Mouse (Mus musculus) gastrocnemius, postnatal 4 days (tissue): ENCODE results near the gene Ezr. TPM values are rescaled to one million over a fixed set of nuclear protein-coding genes. Genes with fewer than 3 reads are reported as not detected.
A peak's percentile ranks its signal among the peaks of the same experiment; 100 is the strongest.

Experiments used
- DNase-seq, 2 experiments: peaks; one replicate each; pipeline ENCODE4 v3.0.0; 2021 to 2022; ENCODE audit warnings: low spot score in 2 of 2, mixed read lengths in 2 of 2
- long read RNA-seq, 2 experiments: library from polyadenylated mRNA; stranded (forward); transcript quantifications; one replicate each; pipeline ENCODE4 v2.0.0; 2021
- total RNA-seq, 2 experiments: library from RNA; stranded (reverse); gene quantifications; 2 replicates each; pipeline ENCODE4 v1.2.3; 2021

Ezr gene
- 10 to 100 TPM; 14.3 to 18.9 TPM for total RNA-seq
- long read RNA-seq, experiment 1, transcript Ezr-201 (13 exons, 3,164 nt): major isoform, 23 of 36 reads
- long read RNA-seq, experiment 1, partial matches to known transcripts: 11 of 36 reads
- long read RNA-seq, experiment 1, other reads (novel, unspliced or antisense): 2 of 36 reads
- long read RNA-seq, experiment 2, transcript Ezr-201 (13 exons, 3,164 nt): major isoform, 20 of 31 reads
- long read RNA-seq, experiment 2, partial matches to known transcripts: 6 of 31 reads
- long read RNA-seq, experiment 2, other reads (novel, unspliced or antisense): 5 of 31 reads

GRCm38 (mm10) chr17:6782611-6783005 lies at the start of gene Ezr:
TSS of gene Ezr (minus strand) at chr17:6782784.
- DNase-seq: peak; percentile 68 to 88

- DNase-seq: no peak
These were observed 47.5 kb upstream of the Ezr start for GRCm38 (mm10) chr17:6830004-6830592.

GRCm38 (mm10) chr17:6828531-6829150 lies 46.1 kb upstream of the Ezr start:
- DNase-seq: no peak

- DNase-seq: peak; percentile 68 to 85
These were observed 45.3 kb upstream of the Ezr start for GRCm38 (mm10) chr17:6827740-6828461.

- DNase-seq: no peak
These were observed 44.7 kb upstream of the Ezr start for GRCm38 (mm10) chr17:6827159-6827733.

GRCm38 (mm10) chr17:6816796-6817195 lies 34.2 kb upstream of the Ezr start:
- no peak for DNase-seq

- no peak for DNase-seq
These were observed 33.6 kb upstream of the Ezr start for GRCm38 (mm10) chr17:6816151-6816550.

- no peak for DNase-seq
These were observed 32.1 kb upstream of the Ezr start for GRCm38 (mm10) chr17:6814656-6815055.

GRCm38 (mm10) chr17:6812851-6813191 lies 30.2 kb upstream of the Ezr start:
- DNase-seq: no peak

GRCm38 (mm10) chr17:6811931-6812850 lies 29.6 kb upstream of the Ezr start:
- DNase-seq: no peak

- no peak for DNase-seq
These were observed 26.7 kb upstream of the Ezr start for GRCm38 (mm10) chr17:6809331-6809730.

- DNase-seq: no peak
These were observed 26.1 kb upstream of the Ezr start for GRCm38 (mm10) chr17:6808521-6809165.

GRCm38 (mm10) chr17:6807827-6808520 lies 25.4 kb upstream of the Ezr start:
- DNase-seq: no peak

GRCm38 (mm10) chr17:6804853-6805543 lies 22.4 kb upstream of the Ezr start:
- no peak for DNase-seq

GRCm38 (mm10) chr17:6804111-6804510 lies 21.5 kb upstream of the Ezr start:
- DNase-seq: no peak

GRCm38 (mm10) chr17:6803614-6804013 lies 21.0 kb upstream of the Ezr start:
- DNase-seq: no peak

GRCm38 (mm10) chr17:6798392-6799061 lies 15.9 kb upstream of the Ezr start:
- DNase-seq: no peak

GRCm38 (mm10) chr17:6797471-6797870 lies 14.9 kb upstream of the Ezr start:
- no peak for DNase-seq
